Mouse (Mus musculus) lung, adult 2 months (tissue): ENCODE data around the gene Cabin1.

ENCODE experiments used
- CTCF ChIP-seq: fragments of 200-500 bp; IDR thresholded peaks from 2 replicates; pipeline ENCODE4 v1.5.1; 2011; ENCODE audit warnings: mild to moderate bottlenecking, low read length, control low read depth; ENCODE audit not compliant: insufficient read depth
- POLR2A ChIP-seq: fragments of 200-500 bp; IDR thresholded peaks from 2 replicates; pipeline ENCODE4 v1.6.1; 2011; ENCODE audit warnings: low read depth, mild to moderate bottlenecking, control low read depth, low read length, borderline replicate concordance; ENCODE audit errors: extremely low read depth

DNA sequence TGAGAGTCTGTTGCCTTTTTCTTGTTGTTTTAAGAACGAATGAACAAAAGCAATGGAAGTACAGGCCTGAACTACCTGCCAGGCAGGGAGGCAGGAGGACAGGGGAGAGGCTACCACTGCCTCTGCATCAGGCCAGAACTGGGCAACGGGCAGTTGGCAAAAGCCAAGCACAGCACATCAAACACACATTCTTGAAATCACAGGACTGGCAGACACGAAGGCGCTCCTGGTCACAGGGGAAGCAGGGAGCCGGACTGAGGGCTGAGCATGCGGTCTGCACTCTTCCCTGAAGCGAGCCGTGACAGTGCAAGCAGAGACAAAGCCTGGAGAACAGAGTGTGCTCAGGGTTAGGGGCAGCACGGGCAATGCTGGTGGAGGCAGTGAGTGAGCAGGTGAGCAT lies 54.9 kb downstream of the Cabin1 start:
- no peak for TF ChIP-seq CTCF
- no peak for TF ChIP-seq POLR2A
